Mouse (Mus musculus) olfactory bulb, adult 2 months (tissue): ENCODE measurements around the gene Micall2.

Experiments used
- CTCF ChIP-seq: fragments of 200-500 bp; IDR thresholded peaks from 2 replicates; pipeline ENCODE4 v1.5.1; 2012; ENCODE audit warnings: low read depth, mild to moderate bottlenecking, low read length, moderate library complexity; ENCODE audit not compliant: insufficient read depth
- POLR2A ChIP-seq: fragments of 200-500 bp; IDR thresholded peaks from 2 replicates; pipeline ENCODE4 v1.6.1; 2012; ENCODE audit warnings: mild to moderate bottlenecking, low read depth, low read length, moderate library complexity; ENCODE audit not compliant: insufficient read depth

- peak; percentile 78 for TF ChIP-seq CTCF
- peak; percentile 58 for TF ChIP-seq POLR2A
These were observed 39.2 kb upstream of the Micall2 start, which contains the start of gene Ints1 for GRCm38 (mm10) chr5:139775216-139775926.
